Mouse (Mus musculus): Measurements from ENCODE around the gene Cript.

Gene Cript

DNA sequence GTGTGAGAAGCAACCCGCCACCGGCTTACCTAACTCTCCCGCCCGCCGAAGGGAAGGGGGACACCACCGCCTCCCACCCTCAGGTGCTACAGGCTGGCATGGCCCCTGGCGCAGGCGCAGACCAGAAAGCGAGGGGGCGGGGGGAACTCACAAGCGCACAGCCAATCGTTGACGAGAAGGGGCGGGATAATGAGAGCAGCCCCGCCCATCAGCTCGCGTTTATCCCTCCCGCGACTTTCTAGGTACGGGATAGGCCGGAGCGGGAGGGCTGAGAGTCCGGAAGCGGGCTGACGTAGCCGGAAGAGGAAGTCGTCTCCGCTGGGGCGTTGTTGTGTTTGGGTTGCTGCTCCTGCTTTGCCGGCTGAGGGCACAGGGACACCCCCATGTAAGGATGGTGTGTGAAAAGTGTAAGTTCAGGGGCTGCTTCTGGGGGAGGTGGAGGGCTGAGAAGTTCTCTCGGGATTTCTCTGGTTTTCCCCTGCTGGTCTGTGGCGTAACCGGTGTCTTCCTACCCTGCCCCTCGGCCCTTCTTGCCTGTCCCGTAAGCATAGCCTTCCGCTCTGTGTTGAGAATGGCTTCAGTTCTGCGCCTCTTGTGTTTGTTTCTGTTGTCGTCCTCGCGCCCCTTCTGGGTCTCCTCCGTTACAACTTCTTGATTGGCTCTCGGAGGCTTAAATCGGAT, at the start of gene Cript, which contains the start of gene Pigf:
Gene Cript (plus strand): TSS at position 282 of the 681 bp plus-strand sequence.
Gene Pigf (minus strand): TSS at position 138 of the 681 bp plus-strand sequence.
- DNase-seq: peak; percentile 99

DNA sequence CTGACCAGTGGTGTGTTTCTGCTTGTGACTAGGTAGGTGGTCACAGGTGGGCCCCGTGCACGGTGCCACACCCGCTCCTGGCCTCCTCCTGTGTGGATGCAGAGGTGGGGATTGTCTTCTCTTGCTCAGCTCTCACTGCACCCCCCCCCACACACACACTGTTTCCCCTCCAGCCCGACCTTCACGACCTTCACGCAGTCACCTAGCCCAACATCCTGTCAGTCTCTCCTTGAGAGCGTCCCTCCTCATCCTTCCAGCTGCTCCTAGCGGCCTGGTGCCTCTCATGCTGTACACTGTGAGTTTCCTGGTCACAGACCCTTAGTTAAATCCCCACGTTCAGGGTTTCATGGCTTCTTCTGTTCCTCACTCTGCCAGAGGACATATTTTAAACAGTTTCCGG, 49.0 kb upstream of the Cript start:
- no peak for DNase-seq

DNA sequence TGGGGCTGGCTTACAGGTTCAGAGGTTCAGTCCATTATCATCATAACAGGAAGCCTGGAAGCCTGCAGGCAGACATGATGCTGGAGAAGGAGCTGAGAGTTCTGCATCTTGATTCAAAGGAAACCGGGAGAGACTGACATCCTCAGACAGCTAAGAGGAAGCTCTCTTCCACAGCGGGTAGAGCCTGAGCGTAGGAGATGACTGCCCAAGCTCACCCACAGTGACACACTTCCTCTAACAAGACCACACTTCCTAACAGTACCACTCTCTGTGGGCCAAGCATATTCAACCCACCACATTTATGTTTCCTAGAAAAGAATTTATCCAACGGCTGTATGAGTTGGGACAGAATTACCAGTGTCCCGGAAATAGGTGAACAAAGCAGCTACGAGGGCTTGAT, 46.9 kb upstream of the Cript start:
- DNase-seq: no peak

GRCm38 (mm10) chr17:86981205-86981604, 44.1 kb upstream of the Cript start:
- no peak for DNase-seq

DNA sequence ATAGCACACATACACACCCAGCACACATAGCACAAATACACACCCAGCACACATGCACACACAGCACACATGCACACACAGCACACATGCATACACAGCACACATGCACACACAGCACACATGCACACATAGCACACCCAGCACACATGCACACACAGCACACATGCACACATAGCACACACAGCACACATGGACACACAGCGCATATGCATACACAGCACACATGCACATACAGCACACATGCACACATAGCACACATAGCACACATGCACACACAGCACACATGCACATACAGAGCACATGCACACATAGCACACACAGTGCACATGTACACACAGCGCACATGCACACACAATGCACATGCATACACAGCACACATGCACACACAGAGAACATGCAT, 43.6 kb upstream of the Cript start:
- no peak for DNase-seq

GRCm38 (mm10) chr17:86982497-86982896, 42.9 kb upstream of the Cript start:
- peak; percentile 36 to 71 for DNase-seq

DNA sequence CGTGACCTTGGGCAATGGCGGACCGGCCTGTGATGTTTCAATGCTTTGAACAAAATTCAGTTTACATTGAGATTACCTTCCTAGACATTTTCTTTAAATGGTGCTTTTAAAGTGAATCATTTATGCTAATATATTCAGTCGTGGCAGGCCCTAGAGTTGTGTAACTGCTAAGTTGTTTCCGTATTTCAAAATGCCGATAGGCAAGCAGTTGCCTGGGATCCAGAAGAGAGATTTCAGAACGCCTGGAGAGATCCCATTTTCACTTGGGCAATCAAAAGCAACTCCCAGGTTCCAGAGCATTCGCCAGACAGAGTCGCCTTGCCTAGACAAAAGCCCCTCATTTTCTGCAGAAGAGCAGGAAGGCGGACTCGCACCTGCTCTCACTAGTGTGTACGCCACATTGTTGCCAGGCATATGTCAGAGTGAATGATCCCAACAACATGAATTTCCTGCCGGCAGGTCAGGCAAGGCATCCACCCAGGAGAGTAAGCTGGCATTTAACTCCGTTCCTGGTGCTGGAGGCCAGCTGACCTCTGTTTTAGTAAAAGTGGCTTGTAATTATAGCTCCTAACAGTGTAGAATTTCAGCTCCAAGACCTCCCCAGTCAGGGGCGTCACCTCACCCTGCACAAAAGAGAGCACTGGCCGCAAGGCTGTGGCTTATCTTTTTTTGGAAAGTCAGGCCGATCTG, 38.8 kb upstream of the Cript start:
- DNase-seq: no peak

GRCm38 (mm10) chr17:86988161-86988560, 37.2 kb upstream of the Cript start:
- DNase-seq: no peak

DNA sequence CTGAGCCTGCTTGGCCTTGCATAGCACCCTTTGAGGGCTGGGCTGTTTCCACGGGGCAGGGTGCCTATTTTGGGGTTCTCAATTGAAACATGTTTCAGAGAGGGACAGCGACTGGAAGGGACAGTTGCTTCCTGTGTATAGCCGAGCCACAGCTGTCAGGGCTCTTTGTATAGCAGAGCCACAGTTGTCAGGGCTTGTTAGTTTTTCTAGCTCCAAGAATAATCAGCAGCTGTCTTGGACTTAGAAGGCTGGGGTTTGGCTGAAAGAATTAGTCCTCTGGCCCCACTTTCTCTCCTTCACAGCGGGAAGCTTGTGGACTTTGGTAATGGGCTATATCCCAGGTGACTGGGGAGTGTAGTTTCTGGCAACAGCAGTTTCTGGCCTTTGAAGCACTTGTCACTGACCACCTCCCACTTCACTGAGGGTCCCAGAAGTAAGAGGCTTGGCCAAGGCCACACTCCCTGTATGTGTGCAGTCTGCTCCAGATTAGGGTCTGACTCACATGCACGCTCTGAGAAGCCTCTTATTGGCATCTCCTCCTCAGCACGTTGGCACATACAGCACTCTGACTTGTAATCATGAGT, 36.7 kb upstream of the Cript start:
- DNase-seq: no peak

GRCm38 (mm10) chr17:86991306-86991705, 34.0 kb upstream of the Cript start:
- no peak for DNase-seq

GRCm38 (mm10) chr17:86997323-86997722, 28.0 kb upstream of the Cript start:
- no peak for DNase-seq

DNA sequence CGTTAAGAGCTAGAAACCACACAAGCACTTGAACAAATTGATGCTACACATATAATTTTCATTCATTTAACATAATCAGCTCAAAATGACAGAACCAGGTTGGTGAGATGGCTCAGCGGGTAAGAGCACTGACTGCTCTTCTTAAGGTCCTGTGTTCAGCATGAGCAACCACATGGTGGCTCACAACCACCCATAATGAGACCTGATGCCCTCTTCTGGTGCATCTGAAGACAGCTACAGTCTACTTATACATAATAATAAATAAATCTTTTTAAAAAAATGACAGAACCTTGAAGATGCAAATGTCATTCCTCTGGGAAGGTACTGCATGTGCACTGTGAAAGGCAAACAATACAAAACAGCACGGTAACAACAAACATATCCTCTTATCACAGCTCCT, 16.4 kb upstream of the Cript start:
- DNase-seq: no peak

GRCm38 (mm10) chr17:87011301-87012019, 13.9 kb upstream of the Cript start:
- DNase-seq: no peak

GRCm38 (mm10) chr17:87019692-87020091, 5.7 kb upstream of the Cript start:
- no peak for DNase-seq

DNA sequence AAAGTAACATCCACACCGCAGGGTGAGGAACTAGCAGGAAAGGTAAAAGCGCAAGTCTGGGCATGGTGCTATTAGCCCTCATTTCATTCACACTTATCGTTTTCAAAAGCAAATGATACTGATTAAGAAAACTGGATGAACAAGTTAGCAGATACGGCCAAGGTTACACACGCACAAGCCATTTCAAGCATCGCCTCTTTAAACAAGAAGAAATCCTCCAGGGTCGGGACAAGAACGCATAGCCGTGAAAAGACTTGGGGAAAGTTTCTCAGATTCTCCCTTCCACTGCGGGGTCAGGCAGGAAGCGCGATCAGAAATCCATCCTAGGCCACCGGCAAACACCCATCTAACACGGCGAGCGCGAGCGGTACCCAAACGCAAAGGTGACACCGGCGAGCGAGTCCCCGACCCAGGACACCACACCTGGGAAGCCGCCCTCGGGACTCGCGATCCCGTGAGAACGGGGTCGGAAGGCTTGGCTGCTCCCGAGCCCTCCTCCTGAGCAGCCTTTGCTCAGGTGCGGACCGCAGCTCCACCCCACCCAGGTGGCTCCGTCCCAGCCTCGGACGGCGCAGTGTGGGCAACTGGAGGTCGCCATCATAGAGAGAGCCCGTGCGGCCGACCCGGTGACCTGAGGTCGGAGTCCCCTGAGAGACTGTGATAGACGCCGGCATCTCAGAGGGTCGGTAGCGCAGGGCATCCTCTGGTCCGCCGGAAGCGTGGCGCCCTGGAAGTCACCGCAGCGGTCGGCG, 683 bp upstream of the Cript start:
- DNase-seq: peak; percentile 33 to 77

DNA sequence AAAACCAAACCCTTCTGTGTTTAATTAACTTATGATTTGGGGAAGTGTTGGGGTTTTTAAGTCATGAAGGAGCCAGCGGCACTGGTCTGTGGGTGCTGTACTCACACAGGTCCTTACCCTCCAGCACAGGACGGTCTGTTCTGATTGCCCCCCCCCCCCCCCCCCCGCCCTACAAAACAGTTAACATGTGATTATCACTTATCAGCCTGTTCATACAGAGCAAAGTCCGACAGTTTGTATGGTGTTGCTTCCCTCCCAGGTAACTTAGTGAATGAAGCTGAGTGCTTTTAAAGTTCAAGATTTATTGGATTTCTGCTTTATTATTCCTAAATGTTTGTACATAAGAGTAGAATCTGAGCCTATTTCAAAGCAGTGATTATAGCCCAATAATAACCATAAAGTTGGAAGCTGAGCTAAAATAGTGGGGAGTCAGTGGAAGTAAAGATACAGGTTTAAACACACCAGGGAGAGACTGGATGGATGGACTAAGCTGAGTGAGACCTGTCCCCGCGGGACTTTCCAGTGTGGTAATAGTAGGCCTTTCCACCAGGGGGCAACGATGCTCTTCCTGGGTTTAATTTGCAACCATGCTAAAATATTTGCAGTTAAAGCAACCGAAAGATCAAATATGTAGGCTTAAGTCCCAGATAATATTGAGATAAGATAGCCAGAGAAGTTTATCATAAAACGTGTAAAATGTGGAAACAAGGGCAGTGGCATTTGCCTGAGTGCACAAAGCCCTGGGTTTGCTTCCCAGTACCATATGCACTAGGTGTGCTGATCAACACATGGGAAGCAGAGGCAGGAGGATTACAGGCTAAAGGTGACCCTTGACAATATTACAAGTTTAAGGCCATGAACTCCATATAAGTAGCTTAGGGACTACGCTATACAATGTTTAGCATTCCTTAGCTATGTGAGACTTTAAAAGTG, 11.1 kb downstream of the Cript start:
- DNase-seq: peak in 1 of 2 experiments; percentile 38

GRCm38 (mm10) chr17:87038496-87038895, 13.1 kb downstream of the Cript start:
- DNase-seq: no peak

DNA sequence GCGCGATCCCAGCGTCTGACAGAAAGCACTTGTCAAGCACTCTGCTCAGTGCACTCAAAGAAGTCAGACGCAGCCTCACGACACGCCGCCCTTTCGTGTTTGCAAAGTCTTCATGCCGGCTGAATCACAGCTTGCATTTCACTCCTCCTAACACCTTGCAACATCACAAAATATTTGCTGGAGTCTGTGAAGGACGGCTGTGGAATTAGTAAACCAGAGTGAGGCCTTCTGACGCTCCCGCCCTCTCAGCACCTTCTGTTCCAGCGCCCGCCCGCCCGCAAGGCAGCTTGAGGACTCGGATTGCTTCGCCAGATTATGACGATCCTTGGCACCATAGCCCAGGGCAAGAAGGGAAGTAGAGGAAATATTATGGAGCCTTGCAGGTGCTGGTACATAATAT, 16.4 kb downstream of the Cript start:
- DNase-seq: peak in 1 of 2 experiments; percentile 44

DNA sequence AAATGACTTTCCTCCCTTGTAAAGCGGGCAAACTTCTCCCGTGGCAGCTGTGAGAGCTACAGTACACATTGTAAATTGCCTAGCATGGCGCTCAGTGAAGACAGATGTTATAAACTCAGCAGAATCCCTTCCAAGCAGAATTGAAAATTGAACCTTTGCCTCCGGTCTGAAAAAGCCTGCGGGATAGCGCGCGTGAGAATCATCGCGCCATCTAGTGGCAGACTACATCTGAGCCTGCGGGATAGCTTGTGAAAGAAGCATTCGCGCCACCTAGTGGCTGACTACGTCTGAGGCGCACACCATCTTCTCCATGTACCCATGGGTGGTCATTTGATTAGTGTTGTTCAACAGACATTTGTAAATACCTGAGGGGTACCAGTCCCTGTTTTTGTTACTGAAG, 19.0 kb downstream of the Cript start:
- peak; percentile 93 to 99 for DNase-seq

DNA sequence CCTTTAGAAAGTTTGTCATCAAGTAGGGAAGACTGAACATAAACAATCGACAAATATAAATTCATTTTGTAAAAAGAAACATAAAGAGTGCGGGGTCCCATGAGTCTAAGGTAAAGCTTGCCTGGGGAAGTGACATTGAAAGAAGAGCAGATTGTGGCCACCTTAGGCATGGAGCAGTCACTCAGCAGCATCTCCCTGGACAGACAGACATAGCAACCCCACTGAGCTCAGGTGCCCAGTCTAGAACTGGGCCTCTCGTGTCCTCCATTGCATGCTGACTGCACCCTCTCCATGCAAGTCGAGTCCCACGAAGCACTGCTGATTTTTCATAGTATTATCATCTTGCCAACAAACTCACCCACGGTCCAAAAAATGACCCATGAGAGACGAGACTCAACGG, 19.4 kb downstream of the Cript start:
- DNase-seq: no peak

DNA sequence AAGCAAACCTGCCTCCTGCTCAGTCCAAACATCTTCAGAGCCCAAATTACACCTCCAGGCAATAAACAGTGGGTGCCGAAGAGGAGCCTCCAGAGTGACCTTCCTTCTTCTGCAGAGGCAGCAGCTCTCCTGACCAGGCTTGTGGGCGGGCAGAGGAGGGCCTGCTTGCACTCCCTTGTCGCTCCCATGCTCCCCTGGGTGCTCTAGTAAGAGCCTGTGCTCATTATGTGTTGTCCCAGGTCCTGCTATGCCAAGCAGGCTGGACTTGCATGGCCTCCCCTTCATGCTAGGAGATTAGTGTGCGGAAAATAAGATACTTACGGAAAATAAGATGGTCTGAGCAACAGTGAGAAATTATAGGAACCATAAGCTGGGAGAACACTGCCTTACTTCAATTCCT, 24.3 kb downstream of the Cript start:
- peak in 1 of 2 experiments; percentile 47 for DNase-seq

All from kidney, postnatal 25 days (tissue).